Mouse (Mus musculus) urinary bladder, postnatal 0 days (tissue): ENCODE results near the gene 9130023H24Rik. TPM values are rescaled to one million over a fixed set of nuclear protein-coding genes. Genes with fewer than 3 reads are reported as not detected.

Source experiments
- polyA plus RNA-seq: library from polyadenylated mRNA; unstranded; fragments of >200 nt; fragmentation: Nextera tagmentation; extraction: Ambion mirVana; gene quantifications from 2 replicates; pipeline ENCODE4 v1.2.1, GENCODE M21; 2015

The 9130023H24Rik gene
- 4.9 and 5.1 TPM in 2 replicates for polyA plus RNA-seq

DNA sequence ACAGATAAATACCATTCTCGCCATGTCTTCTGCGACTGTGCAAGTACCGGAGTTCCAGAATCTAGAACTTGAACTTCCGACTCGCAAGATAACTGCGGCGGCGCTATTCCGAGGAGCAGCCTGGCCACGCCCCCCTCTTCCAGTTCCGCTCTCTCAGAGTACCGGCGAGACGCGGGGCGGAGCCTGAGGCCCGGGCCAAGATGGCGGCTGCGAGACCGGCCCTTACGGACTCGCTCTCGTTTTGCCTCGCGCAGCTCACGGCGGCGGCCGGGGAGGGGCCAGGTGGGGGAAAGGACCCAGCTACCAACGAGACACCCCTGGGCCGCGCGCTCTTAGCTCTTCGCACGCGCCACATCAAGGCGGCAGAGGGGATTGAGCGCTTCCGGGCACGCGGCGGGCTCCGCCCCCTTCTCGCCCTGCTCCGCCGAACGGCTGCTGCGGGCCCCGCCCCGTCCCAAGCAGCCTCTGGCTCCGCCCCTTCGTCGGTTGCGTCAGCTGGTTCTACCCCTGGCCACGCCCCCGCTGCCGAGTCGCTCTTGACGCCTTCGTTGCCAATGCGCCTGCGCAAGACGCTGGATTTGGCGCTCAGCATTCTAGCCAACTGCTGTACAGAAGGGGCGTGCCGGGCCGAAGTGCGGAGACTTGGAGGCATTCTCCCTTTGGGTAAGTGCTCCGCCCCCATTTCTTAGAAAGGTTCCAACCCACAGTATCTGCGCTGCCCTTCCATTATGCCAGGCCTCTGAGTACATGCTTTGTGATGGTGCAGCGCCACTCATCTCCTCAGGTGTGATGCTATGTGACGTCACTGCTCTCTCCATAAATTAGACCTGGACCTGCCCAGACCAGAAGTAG, at the start of gene 9130023H24Rik:
Gene 9130023H24Rik, minus strand, starts transcription at position 105 of the 852 bp plus-strand sequence.

DNA sequence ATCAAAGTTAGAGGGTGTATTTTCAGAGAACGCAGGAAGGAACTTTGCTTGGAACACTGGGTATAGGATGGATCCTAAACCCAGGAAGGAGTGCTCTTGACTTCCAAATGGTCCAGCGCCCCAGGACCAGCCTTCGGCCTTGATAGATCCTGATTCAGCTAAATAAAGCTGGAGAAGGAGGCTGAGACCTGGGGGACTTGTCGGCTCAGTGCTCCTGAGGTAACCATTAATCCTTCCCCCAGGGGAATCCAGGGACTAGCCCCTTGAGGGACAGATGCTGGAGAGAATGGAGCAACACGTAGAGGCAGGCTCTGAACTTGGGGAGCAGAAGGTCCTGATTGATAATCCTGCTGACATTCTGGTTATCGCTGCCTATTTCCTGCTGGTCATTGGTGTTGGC, 27.6 kb upstream of the 9130023H24Rik start, which contains the start of gene Slc5a2:
Gene Slc5a2, plus strand, starts transcription at position 247 of the 400 bp plus-strand sequence.

GRCm38 (mm10) chr7:128246496-128247391, 8.9 kb upstream of the 9130023H24Rik start, which contains the start of gene Tgfb1i1:
Tgfb1i1 (plus strand) TSS chr7:128246812.

DNA sequence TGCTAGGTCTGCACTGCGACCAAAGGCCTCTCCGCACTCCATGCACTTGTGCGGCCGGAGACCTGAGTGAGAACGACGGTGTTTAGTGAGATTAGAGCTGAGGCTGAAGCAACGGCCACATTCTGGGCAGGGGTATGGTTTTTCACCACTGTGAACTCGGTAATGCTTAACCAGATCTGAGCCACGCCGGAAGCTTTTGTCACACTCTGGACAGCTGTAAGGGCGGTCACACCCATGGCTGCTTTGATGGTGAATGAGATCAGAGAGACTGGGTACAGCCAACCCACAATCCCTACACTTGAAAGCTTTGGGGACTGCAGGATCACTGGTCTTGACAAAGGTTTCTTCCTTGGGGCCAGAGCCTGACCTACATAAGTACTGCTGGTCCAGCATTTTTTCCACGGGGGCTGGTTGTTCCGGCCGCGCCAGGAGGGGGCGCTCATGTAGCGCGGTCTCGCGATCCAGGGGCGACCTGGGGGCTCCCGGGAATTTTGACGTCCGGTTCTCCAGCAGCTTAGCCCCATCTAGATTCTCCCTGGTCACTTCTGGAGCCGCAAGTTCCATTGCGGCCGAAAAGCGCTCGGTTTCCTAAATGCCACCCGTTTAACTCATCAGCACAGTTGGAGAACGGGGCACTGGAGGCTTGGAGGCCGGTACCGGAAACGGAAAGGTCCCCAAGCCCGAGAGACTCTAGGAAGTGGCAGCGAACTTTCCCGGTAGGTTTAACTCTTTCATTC, 807 bp downstream of the 9130023H24Rik start, which contains the start of gene Armc5:
Gene Armc5, plus strand, starts transcription at position 487 of the 737 bp plus-strand sequence.

DNA sequence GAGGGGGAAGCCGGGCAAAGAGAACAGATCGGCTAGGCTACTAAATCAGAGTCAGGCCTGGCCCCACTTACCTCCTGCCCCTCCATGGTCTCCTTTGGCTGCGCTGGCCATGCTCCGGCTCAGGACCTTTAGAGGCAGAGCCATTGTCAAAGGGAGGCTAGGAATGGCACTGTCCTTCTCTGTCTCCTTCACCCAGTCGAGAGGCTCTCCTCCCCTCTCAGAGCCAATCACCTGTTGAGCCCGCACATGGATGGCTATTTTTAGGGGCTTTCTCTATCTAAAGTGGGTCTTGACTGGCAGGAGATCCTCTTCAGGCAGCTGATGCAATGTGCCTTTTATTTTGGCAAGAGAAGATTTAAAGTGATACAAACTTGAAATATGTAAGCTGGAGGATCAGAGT, 31.7 kb downstream of the 9130023H24Rik start, which contains the start of gene Cox6a2:
Gene Cox6a2, minus strand, starts transcription at position 236 of the 400 bp plus-strand sequence.

Other genes starting within 250 kb of the 9130023H24Rik start
- gene Pycard, start 244.2 kb downstream of the 9130023H24Rik start, polyA plus RNA-seq = 74.4 and 124 TPM in 2 replicates
- 0.10 and 0.20 TPM in 2 replicates for gene Trim72, start 234.1 kb downstream of the 9130023H24Rik start, polyA plus RNA-seq
- 5.6 and 33.1 TPM in 2 replicates for gene Itgam, start 175.4 kb downstream of the 9130023H24Rik start, polyA plus RNA-seq
- gene Gm49368, start 175.3 kb downstream of the 9130023H24Rik start, polyA plus RNA-seq = 0.80 TPM in 1 of 2 replicates, not detected in the other
- gene Itgax, start 108.5 kb downstream of the 9130023H24Rik start, polyA plus RNA-seq = 0.07 and 0.29 TPM in 2 replicates
- gene Itgad, start 83.7 kb downstream of the 9130023H24Rik start, polyA plus RNA-seq = not detected in 2 replicates
- gene Cox6a2, start 31.6 kb downstream of the 9130023H24Rik start, polyA plus RNA-seq = 0.26 TPM in 1 of 2 replicates, not detected in the other
- 14.9 and 15.4 TPM in 2 replicates for gene Armc5, start 689 bp downstream of the 9130023H24Rik start, polyA plus RNA-seq
- 540 and 628 TPM in 2 replicates for gene Tgfb1i1, start 8.8 kb upstream of the 9130023H24Rik start, polyA plus RNA-seq
- not detected in 2 replicates for gene Slc5a2, start 27.6 kb upstream of the 9130023H24Rik start, polyA plus RNA-seq
- gene BC017158, start 60.1 kb upstream of the 9130023H24Rik start, polyA plus RNA-seq = 29.1 and 30.7 TPM in 2 replicates
- 14.7 and 18.9 TPM in 2 replicates for gene Rgs10, start 180.7 kb upstream of the 9130023H24Rik start, polyA plus RNA-seq
- 11.6 and 15.8 TPM in 2 replicates for gene Tial1, start 223.7 kb upstream of the 9130023H24Rik start, polyA plus RNA-seq